Mouse (Mus musculus) stomach, postnatal 0 days (tissue): ENCODE results near the gene Prpf4b.
A peak's percentile ranks its signal among the peaks of the same experiment; 100 is the strongest.

Experiments used
- CTCF ChIP-seq: IDR thresholded peaks from 2 replicates; pipeline ENCODE4 v1.5.1; 2016; ENCODE audit warnings: antibody characterized with exemption, low read depth, mild to moderate bottlenecking, moderate library complexity
- EP300 ChIP-seq: optimal IDR thresholded peaks from 2 replicates; pipeline ENCODE3; 2016; ENCODE audit warnings: antibody characterized with exemption

GRCm38 (mm10) chr13:34864420-34865169 is 10.5 kb upstream of the Prpf4b start:
- TF ChIP-seq CTCF = peak; percentile 99
- TF ChIP-seq EP300 = no peak
